Mouse (Mus musculus) embryonic fibroblast, embryonic 13.5 days (primary cell): ENCODE results near the gene Zfp667. TPM values are rescaled to one million over a fixed set of nuclear protein-coding genes. Genes with fewer than 3 reads are reported as not detected.

Experiments used
- H3K27ac ChIP-seq: 2 replicates; pipeline ENCODE4 v1.5.1; 2012; ENCODE audit warnings: low read length, control low read depth, inconsistent platforms; ENCODE audit not compliant: insufficient read depth
- H3K4me1 ChIP-seq: 2 replicates; pipeline ENCODE4 v1.6.1; 2011; ENCODE audit warnings: low read length; ENCODE audit not compliant: control insufficient read depth, insufficient read depth
- H3K4me3 ChIP-seq: 2 replicates; pipeline ENCODE4 v1.5.1; 2011; ENCODE audit warnings: mild to moderate bottlenecking, control low read depth, low read length; ENCODE audit not compliant: insufficient read depth
- CTCF ChIP-seq: IDR thresholded peaks from 2 replicates; pipeline ENCODE4 v1.5.1; 2011; ENCODE audit warnings: mild to moderate bottlenecking, control low read depth, low read length, moderate library complexity, borderline replicate concordance; ENCODE audit not compliant: insufficient read depth
- POLR2A ChIP-seq: IDR thresholded peaks from 2 replicates; pipeline ENCODE4 v1.6.1; 2011; ENCODE audit warnings: low read depth, mild to moderate bottlenecking, control low read depth, low read length, moderate library complexity
- polyA plus RNA-seq: library from polyadenylated mRNA; stranded (reverse); fragments of >200 nt; gene quantifications from 2 replicates; pipeline ENCODE4 v1.2.4, GENCODE M21; 2011; ENCODE audit warnings: low read depth; ENCODE audit not compliant: missing spikeins, insufficient read length

Gene Zfp667
- polyA plus RNA-seq, 1 experiment: 4.1 TPM

GRCm38 (mm10) chr7:6330458-6331232 lies 44.3 kb downstream of the Zfp667 start:
- H3K4me3 ChIP-seq: peak overlapping the region; percentile 82

GRCm38 (mm10) chr7:6331233-6331956 lies 45.0 kb downstream of the Zfp667 start, which contains the start of gene Zfp583:
Gene Zfp583, minus strand, starts transcription at chr7:6331285.
- TF ChIP-seq POLR2A (peak; percentile 49), CTCF (no peak)

More at GRCm38 (mm10) chr7:6330458-6331232, 44.3 kb downstream of the Zfp667 start:
- H3K4me1 ChIP-seq: no peaks in the 10 kb centered on the region
- TF ChIP-seq CTCF (no peak), POLR2A (no peak)
- no peak overlapping the region for H3K27ac ChIP-seq

GRCm38 (mm10) chr7:6339865-6340264 lies 53.5 kb downstream of the Zfp667 start:
- Histone ChIP-seq H3K27ac (no peak overlapping the region), H3K4me3 (no peak overlapping the region), H3K4me1 (no peaks in the 10 kb centered on the region)
- TF ChIP-seq CTCF: no peak
- TF ChIP-seq POLR2A: no peak

More at GRCm38 (mm10) chr7:6331233-6331956, 45.0 kb downstream of the Zfp667 start, which contains the start of gene Zfp583:
- Histone ChIP-seq H3K27ac (peak within 1 kb of the TSS; percentile 60), H3K4me3 (peak within 1 kb of the TSS; percentile 82), H3K4me1 (no peaks in the 10 kb centered on the region)

DNA sequence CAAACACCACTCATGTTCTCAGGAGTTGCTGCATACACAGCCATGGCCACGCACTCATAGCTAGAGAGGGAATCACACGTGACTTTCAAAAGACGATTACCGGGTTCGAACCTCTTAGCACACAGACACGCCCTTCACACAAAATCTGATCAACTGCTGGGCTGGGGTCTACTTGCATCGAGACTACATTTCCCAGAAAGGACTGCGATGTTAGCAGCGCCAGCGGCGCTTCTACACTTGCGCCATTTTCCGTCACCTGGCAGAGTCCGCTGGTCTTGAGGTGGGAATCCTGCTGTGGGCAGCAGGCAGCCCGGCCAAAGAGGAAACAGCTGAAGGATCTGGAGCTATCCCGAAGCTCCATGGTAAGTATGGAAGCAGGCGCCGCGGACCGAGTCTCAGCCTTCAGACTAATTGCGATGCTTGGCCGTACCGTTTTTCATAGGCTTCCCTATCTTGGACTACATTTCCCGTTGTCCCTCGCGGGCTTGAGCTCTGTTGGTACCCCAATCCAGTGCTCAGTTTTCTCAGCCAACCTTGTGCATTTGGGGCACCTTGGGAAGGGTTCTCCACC lies 57.2 kb downstream of the Zfp667 start, which contains the start of gene Gm3854:
TSS of gene Gm3854 (plus strand) at position 259 of the 571 bp plus-strand sequence.
- Histone ChIP-seq H3K4me3 (peak within 1 kb of the TSS; percentile 66), H3K27ac (no peak within 1 kb of the TSS), H3K4me1 (no peaks in the 10 kb centered on the region)
- TF ChIP-seq CTCF: no peak
- TF ChIP-seq POLR2A: no peak

DNA sequence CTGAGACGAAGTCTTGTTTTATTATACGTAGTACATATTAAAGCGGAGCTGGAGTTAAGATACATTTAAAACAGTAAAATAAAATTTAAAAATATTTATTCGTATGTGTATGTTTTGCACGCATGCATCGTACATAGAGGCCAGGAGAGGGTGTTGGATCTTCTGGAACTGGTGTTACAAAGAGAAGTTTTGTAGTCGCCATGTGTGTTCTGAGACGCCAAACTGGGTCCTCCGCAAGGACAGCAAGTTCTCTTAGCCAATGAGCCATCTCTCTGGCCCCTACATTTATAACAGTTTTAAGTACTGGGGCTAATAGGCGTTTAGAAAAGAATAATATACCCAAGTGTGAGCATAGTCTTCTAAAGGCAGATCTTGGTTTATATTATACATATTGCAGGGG lies 57.7 kb downstream of the Zfp667 start:
- peak overlapping the region; percentile 66; the same call in 1 of the 2 replicates for H3K4me3 ChIP-seq
- H3K4me1 ChIP-seq: no peaks in the 10 kb centered on the region
- no peak overlapping the region for H3K27ac ChIP-seq
- TF ChIP-seq POLR2A (no peak), CTCF (no peak)

Other genes starting within 250 kb of the Zfp667 start
- gene Nlrp4c, start 241.4 kb upstream of the Zfp667 start, polyA plus RNA-seq: 0.18 TPM in 1 of 2 replicates, not detected in the other
- gene Zfp787, start 130.6 kb upstream of the Zfp667 start, polyA plus RNA-seq: 14.2 and 19.0 TPM in 2 replicates
- gene Zfp444, start 114.4 kb upstream of the Zfp667 start, polyA plus RNA-seq: 15.2 and 20.9 TPM in 2 replicates
- not detected in 2 replicates for gene Galp, start 89.5 kb upstream of the Zfp667 start, polyA plus RNA-seq
- not detected in 2 replicates for gene Zscan5b, start 64.3 kb upstream of the Zfp667 start, polyA plus RNA-seq
- not detected in 2 replicates for gene Epp13, start 33.9 kb upstream of the Zfp667 start, polyA plus RNA-seq
- gene Zfp583, start 44.7 kb downstream of the Zfp667 start, polyA plus RNA-seq: 4.7 and 6.2 TPM in 2 replicates
- 0.82 and 1.4 TPM in 2 replicates for gene Gm3854, start 57.2 kb downstream of the Zfp667 start, polyA plus RNA-seq
- 3.3 and 3.6 TPM in 2 replicates for gene Zfp78, start 76.7 kb downstream of the Zfp667 start, polyA plus RNA-seq
- gene Zfp28, start 96.7 kb downstream of the Zfp667 start, polyA plus RNA-seq: 9.3 and 10.5 TPM in 2 replicates
- gene Smim17, start 112.1 kb downstream of the Zfp667 start, polyA plus RNA-seq: not detected in 2 replicates
- gene Gm20715, start 123.7 kb downstream of the Zfp667 start, polyA plus RNA-seq: not detected in 2 replicates
- not detected in 2 replicates for gene Olfr1344, start 152.1 kb downstream of the Zfp667 start, polyA plus RNA-seq
- gene Olfr1336, start 169.6 kb downstream of the Zfp667 start, polyA plus RNA-seq: not detected in 2 replicates
- gene Olfr1346, start 180.5 kb downstream of the Zfp667 start, polyA plus RNA-seq: not detected in 2 replicates
- not detected in 2 replicates for gene Olfr5, start 200.4 kb downstream of the Zfp667 start, polyA plus RNA-seq
- gene Olfr1347, start 213.2 kb downstream of the Zfp667 start, polyA plus RNA-seq: not detected in 2 replicates
- gene Olfr1348, start 222.2 kb downstream of the Zfp667 start, polyA plus RNA-seq: not detected in 2 replicates
- not detected in 2 replicates for gene Olfr1349, start 236.4 kb downstream of the Zfp667 start, polyA plus RNA-seq